Mouse (Mus musculus): ENCODE measurements around the gene Card9.

Gene Card9

GRCm38 (mm10) chr2:26359983-26360382, 735 bp downstream of the Card9 start:
- no peak for DNase-seq

DNA sequence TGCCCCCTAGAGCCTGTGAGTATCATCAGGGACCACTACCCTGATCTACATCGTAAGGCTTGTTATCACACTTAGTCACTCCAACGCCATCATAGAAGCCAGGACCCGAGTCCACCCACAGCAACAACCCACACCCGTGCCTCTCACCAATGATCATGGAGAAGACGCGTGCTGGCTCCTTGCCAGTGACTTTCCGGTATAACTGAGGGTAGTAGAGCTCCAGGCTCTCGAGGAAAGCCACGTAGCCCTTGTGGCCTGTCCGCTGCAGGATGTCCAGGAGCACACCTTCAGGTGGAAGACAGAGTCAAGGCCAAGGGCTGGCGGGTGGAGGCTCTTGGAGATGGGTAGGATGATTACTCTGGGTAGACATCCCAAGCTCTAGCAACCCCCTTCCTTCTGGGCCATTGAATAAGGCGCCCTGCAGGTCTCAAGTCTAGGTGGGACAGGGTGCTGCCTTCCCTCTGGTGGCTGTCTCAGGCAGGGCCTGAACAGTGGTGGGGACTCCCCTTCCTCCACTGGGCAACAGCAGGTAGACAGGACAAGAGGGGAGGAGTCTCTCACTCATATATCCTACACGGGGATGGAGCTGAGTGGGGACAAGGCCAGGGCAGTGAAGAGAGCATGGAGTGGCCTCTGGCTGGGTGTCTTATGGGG, 1.9 kb downstream of the Card9 start:
- DNase-seq: no peak

DNA sequence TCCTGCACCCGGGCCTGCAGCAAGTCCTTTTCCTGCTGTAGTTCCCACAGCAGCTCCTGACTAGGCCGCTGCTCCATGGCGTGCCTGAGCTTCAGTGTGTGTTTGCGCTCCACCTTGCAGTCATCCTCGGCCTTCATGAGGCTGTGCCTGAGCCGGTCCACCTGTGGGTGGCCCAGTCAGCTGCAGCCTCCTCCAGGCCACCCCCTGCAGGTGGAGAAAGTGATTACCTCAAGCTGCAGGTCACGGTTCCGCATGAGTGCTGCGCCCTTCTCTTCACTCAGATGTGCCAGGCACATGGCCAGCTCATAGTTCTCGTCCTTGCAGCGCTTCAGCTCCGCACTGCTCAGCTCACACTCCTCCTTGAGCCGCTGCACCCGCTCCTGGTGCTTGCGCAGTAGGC, 3.2 kb downstream of the Card9 start:
- no peak for DNase-seq

DNA sequence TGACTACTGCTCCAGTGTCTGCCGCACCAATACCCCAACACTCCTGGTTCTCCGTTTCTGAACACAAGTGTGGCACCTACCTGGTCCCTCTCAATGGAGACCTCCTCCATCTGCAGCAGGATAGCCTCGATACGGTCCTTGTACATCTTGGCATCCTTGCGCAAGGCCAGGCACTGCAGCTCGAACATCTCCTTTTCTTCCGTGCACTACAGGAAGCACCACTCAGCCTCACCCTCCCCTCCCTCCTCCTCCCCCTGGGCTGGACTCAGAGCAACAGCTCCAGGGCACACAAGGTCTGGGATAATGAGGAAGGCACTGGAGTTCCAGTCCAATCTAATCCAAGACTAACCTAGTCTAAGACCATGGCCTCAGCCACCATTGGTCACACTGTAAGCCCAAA, 4.0 kb downstream of the Card9 start:
- no peak for DNase-seq

DNA sequence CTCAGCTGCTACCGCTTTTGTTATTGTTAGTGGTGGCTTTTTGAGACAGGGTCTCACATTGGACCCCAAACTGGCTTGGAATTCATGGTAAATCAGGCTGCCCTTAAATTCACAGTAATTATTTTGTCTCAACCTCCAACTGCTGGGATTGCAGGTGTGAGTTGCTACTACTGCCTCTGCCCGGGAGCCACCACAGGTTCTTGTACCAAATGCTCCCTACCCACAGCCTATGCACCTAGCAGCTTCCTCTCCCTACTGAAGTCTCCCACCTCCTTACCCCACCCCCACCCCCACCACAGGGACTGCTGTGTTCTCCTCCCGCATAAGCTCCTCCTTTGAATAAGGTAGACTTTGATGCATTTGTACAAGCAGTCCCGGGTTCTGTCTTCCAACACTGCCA, 4.5 kb downstream of the Card9 start:
- no peak for DNase-seq

GRCm38 (mm10) chr2:26354401-26354800, 6.3 kb downstream of the Card9 start:
- no peak for DNase-seq

DNA sequence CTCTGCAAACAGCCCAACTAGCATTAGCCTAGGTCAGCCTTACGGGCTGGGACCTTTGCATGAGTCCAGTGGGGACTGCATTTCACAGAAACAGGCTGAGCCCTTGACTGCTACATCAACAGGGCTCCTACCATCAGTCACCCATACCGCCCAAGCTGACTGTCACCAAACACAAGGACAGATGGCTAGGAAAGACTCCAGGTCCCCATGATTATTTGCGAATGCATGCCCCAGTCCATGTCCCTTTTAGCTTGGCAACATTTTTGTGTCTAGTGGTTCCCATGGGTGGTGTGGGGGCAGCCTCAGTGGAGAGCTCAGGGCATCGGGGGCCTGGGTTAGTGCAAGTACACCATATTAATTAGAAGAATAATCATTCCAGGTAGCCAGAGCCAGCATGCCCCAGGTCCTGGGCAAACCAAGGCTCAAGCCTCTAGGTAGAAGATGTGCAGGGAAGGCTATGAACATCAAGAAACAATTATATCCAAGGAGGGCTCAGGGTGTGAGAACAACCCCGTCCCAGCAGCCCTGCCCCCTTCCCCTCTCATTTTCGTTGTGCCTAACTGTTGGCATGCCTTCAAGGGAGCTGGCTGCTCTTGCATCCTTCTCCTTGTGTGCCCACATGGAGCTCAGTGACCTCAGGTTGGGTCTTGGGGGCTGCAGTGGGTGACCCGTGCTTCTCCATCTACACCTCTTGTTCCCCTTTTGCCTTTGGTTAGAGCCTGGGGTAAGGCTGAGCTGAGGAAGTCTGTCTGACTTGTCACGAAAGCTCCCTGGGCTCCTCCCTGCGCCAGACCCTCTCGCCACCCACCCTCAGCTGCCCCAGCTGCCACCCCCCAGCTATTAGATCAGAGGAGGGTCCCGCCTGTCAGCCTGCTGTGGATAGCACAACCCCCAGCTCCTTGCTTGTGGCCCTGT, 7.4 kb downstream of the Card9 start:
- DNase-seq: no peak

DNA sequence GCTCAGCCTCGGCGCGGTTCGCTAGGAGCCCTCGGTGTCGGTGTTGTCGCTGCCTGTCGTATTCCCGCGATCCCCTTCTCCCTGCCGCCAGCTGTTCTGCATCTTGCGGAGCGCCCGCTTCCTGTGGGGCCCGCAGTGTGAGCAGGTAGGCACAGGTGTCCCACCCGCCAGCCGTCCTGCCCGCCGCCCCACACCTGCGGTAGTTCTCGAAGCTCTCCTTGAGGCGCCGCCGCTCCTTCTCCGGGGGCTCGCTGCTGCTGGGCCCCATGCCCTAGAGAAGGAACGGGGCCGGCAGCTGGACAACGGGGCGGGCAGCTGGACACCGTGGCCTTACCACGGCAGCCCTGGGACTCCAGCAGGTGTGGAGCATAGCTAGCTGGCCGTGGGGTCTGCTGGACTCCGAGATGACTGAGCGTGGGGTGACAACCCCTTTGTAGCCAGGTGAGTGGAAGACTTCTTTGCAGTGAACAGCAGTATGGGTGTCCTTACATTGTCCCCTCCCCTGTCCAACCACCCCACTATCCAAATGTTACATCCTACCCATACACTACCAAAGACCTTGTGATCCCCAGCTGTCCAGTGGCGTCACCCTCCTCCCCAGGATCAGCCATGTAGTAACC, 8.3 kb downstream of the Card9 start:
- DNase-seq: peak; percentile 19 to 46

GRCm38 (mm10) chr2:26351358-26352290, 9.1 kb downstream of the Card9 start, which contains the start of gene Dnlz:
TSS of gene Dnlz (minus strand) at chr2:26352110.
- DNase-seq: peak; percentile 85 to 93

GRCm38 (mm10) chr2:26348241-26348640, 12.5 kb downstream of the Card9 start:
- DNase-seq: no peak

DNA sequence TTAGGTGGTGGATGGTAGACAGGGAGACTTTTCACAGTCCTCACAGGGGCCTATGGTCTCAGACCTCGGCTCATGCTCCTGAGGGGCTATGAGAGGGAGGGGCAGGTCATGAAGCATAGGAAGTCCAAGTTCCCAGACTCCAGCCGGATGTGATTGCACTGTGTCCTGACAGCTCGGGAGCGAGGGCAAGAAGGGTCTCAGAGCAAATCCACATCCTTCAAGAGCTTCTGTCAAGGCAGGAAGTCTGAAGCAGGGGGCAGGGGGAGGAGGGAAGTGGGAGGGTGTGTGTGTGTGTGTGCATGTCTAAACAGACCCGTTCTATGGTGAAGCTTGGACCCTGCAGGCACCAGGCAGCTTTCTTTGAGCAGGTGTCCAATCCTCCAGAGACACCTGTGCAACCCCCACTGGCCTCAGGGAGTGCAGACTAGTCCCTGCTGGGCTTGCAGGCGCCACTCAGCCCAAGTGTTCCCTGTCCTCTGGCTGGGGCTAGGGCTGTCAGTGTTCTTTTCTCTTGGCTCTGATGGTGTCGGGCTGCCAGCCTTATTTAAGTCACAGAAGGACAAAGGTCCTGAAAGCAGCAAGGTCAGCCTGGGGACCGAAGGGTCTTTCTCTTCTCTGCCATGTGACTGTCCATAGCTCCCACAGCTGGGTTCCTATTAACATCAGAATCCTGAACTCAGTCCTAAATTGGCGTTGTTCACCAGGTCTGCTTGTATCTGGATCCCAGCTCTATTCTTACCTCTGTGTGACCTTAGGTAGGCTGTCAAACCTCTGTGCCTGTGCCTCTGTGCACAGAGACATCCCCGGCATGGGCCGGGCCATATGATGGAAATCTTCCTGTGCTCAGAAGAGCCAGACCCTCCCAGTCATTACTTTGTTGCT, 17.9 kb downstream of the Card9 start:
- DNase-seq: no peak

DNA sequence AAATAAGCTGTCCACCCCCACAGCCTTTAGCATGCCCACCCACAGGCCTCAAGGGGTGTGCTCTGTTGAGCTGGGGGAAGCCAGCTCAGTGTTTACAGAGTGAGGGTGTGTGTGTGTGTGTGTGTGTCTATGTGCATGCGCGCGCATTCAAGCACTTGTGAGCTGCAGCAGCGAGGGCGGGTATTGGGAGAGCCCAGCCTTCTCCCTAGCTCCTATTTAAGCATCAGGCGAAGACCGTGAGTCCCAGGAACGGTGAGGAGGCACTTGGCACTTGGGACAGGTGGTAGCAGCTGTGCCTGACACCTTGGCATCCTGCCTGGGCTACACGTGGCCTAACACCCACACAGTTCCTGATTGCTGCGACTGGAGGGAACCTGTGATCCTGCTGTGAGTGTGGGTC, 18.7 kb downstream of the Card9 start:
- DNase-seq: no peak

- DNase-seq: no peak
Observed at GRCm38 (mm10) chr2:26341510-26341981, 19.2 kb downstream of the Card9 start.

DNA sequence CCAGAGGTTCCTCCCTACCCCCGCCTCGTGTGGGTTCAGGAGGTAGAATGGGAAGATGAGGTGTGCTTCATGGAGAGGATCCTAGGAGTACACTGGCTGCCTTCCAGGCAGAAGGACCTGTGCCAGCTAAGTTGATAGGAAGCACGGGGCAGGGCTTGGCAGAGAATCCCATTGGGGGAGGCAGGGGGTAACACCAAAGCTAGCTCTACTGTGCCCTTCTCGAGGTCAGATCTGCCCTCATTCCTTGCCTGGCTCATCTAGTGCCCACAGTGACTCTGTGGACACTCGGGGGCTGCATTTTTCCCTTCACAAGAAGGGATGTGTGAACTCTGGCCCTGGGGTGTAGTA, 21.5 kb downstream of the Card9 start:
- no peak for DNase-seq

DNA sequence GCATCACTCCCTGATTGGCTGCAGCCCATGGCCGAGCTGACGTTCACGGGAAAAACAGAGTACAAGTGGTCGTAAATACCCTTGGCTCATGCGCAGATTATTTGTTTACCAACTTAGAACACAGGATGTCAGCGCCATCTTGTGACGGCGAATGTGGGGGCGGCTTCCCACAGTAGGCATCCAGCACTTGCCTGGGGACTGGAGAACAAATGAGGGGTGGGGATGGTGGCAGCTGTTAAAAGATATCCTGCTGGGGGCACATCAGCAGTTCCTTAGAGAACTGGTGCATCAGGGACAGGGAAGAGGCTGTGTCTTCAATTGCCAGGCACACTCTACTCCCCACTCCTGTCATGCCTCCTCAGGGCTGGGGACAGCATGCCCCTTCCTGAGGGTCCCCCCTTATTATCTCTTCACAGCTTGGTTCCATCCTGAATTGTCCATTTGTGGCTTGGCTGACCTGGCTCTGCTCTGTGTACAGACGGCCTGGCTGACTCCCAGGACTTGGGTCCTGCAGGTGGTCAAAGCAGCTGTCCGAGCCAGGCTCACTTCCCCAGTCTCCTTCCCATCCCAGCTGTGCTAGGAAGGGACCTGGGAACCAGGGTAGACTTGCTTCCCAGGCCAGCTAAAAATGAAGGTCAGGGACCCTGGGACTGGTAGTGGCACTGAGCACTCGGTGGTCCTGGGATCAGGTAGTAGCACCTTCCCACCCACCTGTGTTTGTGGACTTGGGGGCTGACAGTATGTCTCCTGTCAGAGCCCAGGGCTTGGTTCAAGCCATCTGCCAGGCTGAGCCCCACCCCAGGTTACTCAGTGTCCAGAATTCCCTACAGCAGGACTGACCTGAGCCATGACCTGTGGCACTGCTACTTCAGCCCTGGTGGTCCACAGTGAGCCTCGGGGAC, 22.2 kb downstream of the Card9 start:
- no peak for DNase-seq

- no peak for DNase-seq
Observed at GRCm38 (mm10) chr2:26330702-26331101, 30.0 kb downstream of the Card9 start.

GRCm38 (mm10) chr2:26330056-26330468, 30.7 kb downstream of the Card9 start:
- DNase-seq: no peak

DNA sequence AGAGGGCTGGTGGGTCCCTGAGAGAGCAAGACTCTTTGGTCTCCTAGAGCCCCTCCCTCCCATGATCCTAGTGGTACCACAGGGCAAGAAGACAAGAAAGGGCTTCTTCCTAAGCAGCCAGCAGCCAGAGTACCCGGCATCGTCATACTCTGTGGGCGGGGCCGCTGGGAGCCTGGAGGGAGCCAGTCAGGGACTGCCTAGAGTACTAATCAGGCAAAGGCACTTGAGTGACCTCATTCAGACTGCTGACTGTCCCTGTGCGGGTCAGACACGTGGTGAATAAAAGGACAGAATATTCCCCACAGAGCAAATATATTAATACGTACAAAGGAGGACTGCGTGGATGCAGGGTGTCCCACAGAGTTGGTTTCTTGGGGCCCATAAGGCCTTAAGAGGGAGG, 31.3 kb downstream of the Card9 start:
- no peak for DNase-seq

DNA sequence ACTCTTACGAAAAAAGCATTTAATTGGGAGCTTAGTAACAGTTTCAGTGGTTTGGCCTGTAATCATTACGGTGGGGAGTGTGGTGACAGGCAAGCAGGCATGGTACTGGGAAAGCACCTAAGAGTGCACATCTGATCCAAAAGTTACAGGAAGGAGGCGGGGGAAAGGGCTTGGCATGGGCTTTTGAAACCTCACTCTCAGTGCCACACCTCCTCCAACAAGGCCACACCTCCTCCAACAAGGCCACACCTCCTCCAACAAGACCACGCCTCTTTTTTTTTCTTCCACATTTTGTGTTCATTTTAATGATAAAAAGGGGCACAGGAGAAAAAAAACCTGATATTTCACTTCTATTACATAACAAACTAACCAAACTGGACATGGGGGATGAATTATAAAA, 32.9 kb downstream of the Card9 start:
- no peak for DNase-seq
